Mouse (Mus musculus): ENCODE results near the gene Olfr311. TPM values are rescaled to one million over a fixed set of nuclear protein-coding genes. Genes with fewer than 3 reads are reported as not detected.
A peak's percentile ranks its signal among the peaks of the same experiment; 100 is the strongest.
"Not testable (repeated sequence)": the region's sequence is repeated elsewhere in the genome, so short reads cannot be mapped to it uniquely, and the experiment has no call there.

Olfr311 gene
- polyA plus RNA-seq, 1 experiment from 2014 or later = not detected

GRCm38 (mm10) chr11:58828937-58829336, 10.1 kb upstream of the Olfr311 start, which contains the start of gene Olfr312:
Olfr312 (plus strand) TSS chr11:58829237.
- not testable (repeated sequence) for H3K4me3 ChIP-seq; ATAC-seq (ENCODE audit: low FRiP score); H3K9ac ChIP-seq

GRCm38 (mm10) chr11:58829764-58830163, 9.3 kb upstream of the Olfr311 start:
- Histone ChIP-seq H3K9ac (no peak overlapping the region), H3K36me3 (no peaks in the 10 kb centered on the region), H3K27me3 (no peaks in the 10 kb centered on the region), H3K27ac (no peak overlapping the region), H3K4me2 (no peak overlapping the region), H3K4me3 (no peak overlapping the region), H3K4me1 (replicated peaks) (no peaks in the 10 kb centered on the region), H3K9me3 (no peaks in the 10 kb centered on the region)
- no peak for ATAC-seq (ENCODE audit: low FRiP score)
- WGBS = 89% methylated on average over 3 of the region's 3 CpGs

More at GRCm38 (mm10) chr11:58828937-58829336, 10.1 kb upstream of the Olfr311 start, which contains the start of gene Olfr312:
- not testable (repeated sequence) for H3K27me3 ChIP-seq; H3K27ac ChIP-seq; H3K9me3 ChIP-seq; H3K36me3 ChIP-seq; H3K4me1 ChIP-seq (replicated peaks); H3K4me2 ChIP-seq

- H3K9me3 ChIP-seq; H3K4me3 ChIP-seq; H3K9ac ChIP-seq; H3K27me3 ChIP-seq; H3K4me2 ChIP-seq; H3K27ac ChIP-seq; ATAC-seq (ENCODE audit: low FRiP score); H3K4me1 ChIP-seq (replicated peaks); H3K36me3 ChIP-seq: not testable (repeated sequence)
- WGBS = 86% methylated on average over 3 of the region's 3 CpGs
These were observed 6.5 kb upstream of the Olfr311 start for GRCm38 (mm10) chr11:58832541-58832940.

GRCm38 (mm10) chr11:58846919-58847461, 7.9 kb downstream of the Olfr311 start, which contains the start of gene Gm12258:
Gm12258 (plus strand) TSS chr11:58847158.
- WGBS = under 1% methylated on average over 24 of the region's 24 CpGs
- H3K27me3 ChIP-seq = 0 out of 2 replicates have a peak, but pooled peaks cover 4% of the 10 kb centered on the region
- no peaks in the 10 kb centered on the region for H3K9me3 ChIP-seq
- H3K36me3 ChIP-seq = peaks cover 33% of the 10 kb centered on the region
- H3K4me2 ChIP-seq = peak within 1 kb of the TSS; percentile 86
- H3K9ac ChIP-seq = peak within 1 kb of the TSS; percentile 96
- H3K4me3 ChIP-seq = peak within 1 kb of the TSS; percentile 89
- ATAC-seq (ENCODE audit: low FRiP score) = peak; percentile 100
- H3K27ac ChIP-seq = peak within 1 kb of the TSS; percentile 90
- peaks cover 16% of the 10 kb centered on the region for H3K4me1 ChIP-seq (replicated peaks)

GRCm38 (mm10) chr11:58847636-58848035, 8.6 kb downstream of the Olfr311 start:
- no peaks in the 10 kb centered on the region for H3K9me3 ChIP-seq
- H3K4me2 ChIP-seq = peak overlapping the region; percentile 86
- peaks cover 16% of the 10 kb centered on the region for H3K4me1 ChIP-seq (replicated peaks)
- peak overlapping the region; percentile 96 for H3K9ac ChIP-seq
- H3K27me3 ChIP-seq = 0 out of 2 replicates have a peak, but pooled peaks cover 4% of the 10 kb centered on the region
- peaks cover 39% of the 10 kb centered on the region for H3K36me3 ChIP-seq
- peak overlapping the region; percentile 90 for H3K27ac ChIP-seq
- ATAC-seq (ENCODE audit: low FRiP score) = peak; percentile 40
- H3K4me3 ChIP-seq = peak overlapping the region; percentile 89
- 49% methylated on average over 9 of the region's 9 CpGs for WGBS

- Histone ChIP-seq H3K27ac (no peak overlapping the region), H3K36me3 (peaks cover 56% of the 10 kb centered on the region), H3K27me3 (0 out of 2 replicates have a peak, but pooled peaks cover 1% of the 10 kb centered on the region), H3K4me2 (no peak overlapping the region), H3K9me3 (no peaks in the 10 kb centered on the region), H3K4me3 (no peak overlapping the region), H3K9ac (no peak overlapping the region), H3K4me1 (replicated peaks) (peaks cover 16% of the 10 kb centered on the region)
- 68% methylated on average over 2 of the region's 2 CpGs for WGBS
- ATAC-seq (ENCODE audit: low FRiP score) = no peak
These were observed 10.7 kb downstream of the Olfr311 start for GRCm38 (mm10) chr11:58849731-58850130.

GRCm38 (mm10) chr11:58860744-58861143, 21.7 kb downstream of the Olfr311 start:
- Histone ChIP-seq H3K9me3 (peaks cover 20% of the 10 kb centered on the region), H3K4me1 (replicated peaks) (no peaks in the 10 kb centered on the region), H3K36me3 (peaks cover 59% of the 10 kb centered on the region), H3K9ac (no peak overlapping the region), H3K27me3 (no peaks in the 10 kb centered on the region), H3K4me3 (no peak overlapping the region), H3K4me2 (no peak overlapping the region), H3K27ac (no peak overlapping the region)
- WGBS = 94% methylated on average over 8 of the region's 8 CpGs
- ATAC-seq (ENCODE audit: low FRiP score) = no peak

- H3K4me1 ChIP-seq (replicated peaks) = peaks cover 28% of the 10 kb centered on the region
- no peaks in the 10 kb centered on the region for H3K27me3 ChIP-seq
- WGBS = 3% methylated on average over 37 of the region's 37 CpGs
- peak within 1 kb of the TSS; percentile 89 for H3K9ac ChIP-seq
- peak; percentile 92 for ATAC-seq (ENCODE audit: low FRiP score)
- H3K4me3 ChIP-seq = peak within 1 kb of the TSS; percentile 75
- peaks cover 27% of the 10 kb centered on the region for H3K36me3 ChIP-seq
- no peaks in the 10 kb centered on the region for H3K9me3 ChIP-seq
- H3K27ac ChIP-seq = peak within 1 kb of the TSS; percentile 93
- H3K4me2 ChIP-seq = peak within 1 kb of the TSS; percentile 89
These were observed 28.2 kb downstream of the Olfr311 start, which contains the start of gene 2810021J22Rik for GRCm38 (mm10) chr11:58867039-58867953. 2810021J22Rik (plus strand) TSS chr11:58867216.

- peak; percentile 8; the same call in 1 of the 2 replicates for ATAC-seq (ENCODE audit: low FRiP score)
- no peaks in the 10 kb centered on the region for H3K27me3 ChIP-seq
- H3K36me3 ChIP-seq = peaks cover 27% of the 10 kb centered on the region
- no peaks in the 10 kb centered on the region for H3K9me3 ChIP-seq
- H3K9ac ChIP-seq = peak overlapping the region; percentile 89
- 86% methylated on average over 6 of the region's 6 CpGs for WGBS
- H3K4me2 ChIP-seq = peak overlapping the region; percentile 89
- peak overlapping the region; percentile 75 for H3K4me3 ChIP-seq
- no peak overlapping the region for H3K27ac ChIP-seq
- peaks cover 28% of the 10 kb centered on the region for H3K4me1 ChIP-seq (replicated peaks)
These were observed 28.9 kb downstream of the Olfr311 start for GRCm38 (mm10) chr11:58867954-58868330.

- H3K9ac ChIP-seq = no peak overlapping the region
- no peaks in the 10 kb centered on the region for H3K27me3 ChIP-seq
- H3K4me1 ChIP-seq (replicated peaks) = peaks cover 28% of the 10 kb centered on the region
- H3K4me3 ChIP-seq = no peak overlapping the region
- WGBS = 92% methylated on average over 4 of the region's 4 CpGs
- H3K27ac ChIP-seq = no peak overlapping the region
- H3K4me2 ChIP-seq = no peak overlapping the region
- H3K9me3 ChIP-seq = no peaks in the 10 kb centered on the region
- no peak for ATAC-seq (ENCODE audit: low FRiP score)
- peaks cover 38% of the 10 kb centered on the region for H3K36me3 ChIP-seq
These were observed 31.9 kb downstream of the Olfr311 start for GRCm38 (mm10) chr11:58870961-58871360.

GRCm38 (mm10) chr11:58883756-58884155, 44.7 kb downstream of the Olfr311 start:
- no peak for ATAC-seq (ENCODE audit: low FRiP score)

GRCm38 (mm10) chr11:58890511-58890910, 51.5 kb downstream of the Olfr311 start:
- Histone ChIP-seq H3K4me3 (no peak overlapping the region), H3K4me2 (no peak overlapping the region), H3K36me3 (peaks cover 66% of the 10 kb centered on the region), H3K9ac (no peak overlapping the region), H3K27ac (no peak overlapping the region), H3K4me1 (replicated peaks) (no peaks in the 10 kb centered on the region), H3K27me3 (no peaks in the 10 kb centered on the region), H3K9me3 (no peaks in the 10 kb centered on the region)
- ATAC-seq (ENCODE audit: low FRiP score) = no peak
- WGBS = 95% methylated on average over 10 of the region's 10 CpGs

More at GRCm38 (mm10) chr11:58883756-58884155, 44.7 kb downstream of the Olfr311 start:
- Histone ChIP-seq H3K27ac (no peak overlapping the region), H3K9ac (no peak overlapping the region), H3K27me3 (no peaks in the 10 kb centered on the region), H3K4me3 (no peak overlapping the region), H3K4me1 (replicated peaks) (no peaks in the 10 kb centered on the region), H3K36me3 (peaks cover 58% of the 10 kb centered on the region), H3K4me2 (no peak overlapping the region), H3K9me3 (no peaks in the 10 kb centered on the region)
- WGBS = 89% methylated on average over 8 of the region's 8 CpGs

Measured in hindbrain, embryonic 13.5 days (tissue).